Mouse (Mus musculus): Measurements from ENCODE around the gene Ccnl2. TPM values are rescaled to one million over a fixed set of nuclear protein-coding genes. Genes with fewer than 3 reads are reported as not detected.

The Ccnl2 gene
- polyA plus RNA-seq (2015; fragmentation: Illumina TruSeq; extraction: RNeasy Lipid Tissue Mini Kit (QIAGEN cat#74804); ENCODE audit: low read depth, low replicate concordance) = 66.1 TPM

GRCm38 (mm10) chr4:155811929-155812664 is at the start of gene Ccnl2:
Gene Ccnl2 (plus strand): TSS chr4:155812489.

DNA sequence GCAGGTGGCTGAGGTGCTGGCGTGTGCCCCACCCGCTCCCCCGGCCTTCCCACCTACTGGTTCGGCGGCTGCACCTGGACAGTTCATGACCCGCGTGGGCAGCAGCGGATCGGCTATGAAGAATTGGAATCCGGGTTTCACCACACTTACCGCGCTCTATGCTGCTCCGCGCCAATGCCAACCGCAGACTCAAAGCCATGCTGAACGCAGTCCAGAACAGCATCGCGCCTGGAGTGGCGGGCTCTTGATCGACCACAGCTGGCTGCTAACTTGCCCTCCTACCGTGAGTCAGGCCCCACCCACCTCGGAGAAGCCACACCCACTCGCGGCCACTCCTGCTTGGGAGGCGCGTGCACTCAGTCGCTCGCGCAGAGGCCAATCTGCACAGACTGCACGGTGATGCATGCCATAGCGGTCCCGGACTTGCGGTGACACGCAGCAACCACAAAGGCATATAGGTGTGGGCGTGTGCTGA is 38.0 kb upstream of the Ccnl2 start, which contains the start of gene Vwa1:
TSS of gene Vwa1 (minus strand) at position 419 of the 475 bp plus-strand sequence.

DNA sequence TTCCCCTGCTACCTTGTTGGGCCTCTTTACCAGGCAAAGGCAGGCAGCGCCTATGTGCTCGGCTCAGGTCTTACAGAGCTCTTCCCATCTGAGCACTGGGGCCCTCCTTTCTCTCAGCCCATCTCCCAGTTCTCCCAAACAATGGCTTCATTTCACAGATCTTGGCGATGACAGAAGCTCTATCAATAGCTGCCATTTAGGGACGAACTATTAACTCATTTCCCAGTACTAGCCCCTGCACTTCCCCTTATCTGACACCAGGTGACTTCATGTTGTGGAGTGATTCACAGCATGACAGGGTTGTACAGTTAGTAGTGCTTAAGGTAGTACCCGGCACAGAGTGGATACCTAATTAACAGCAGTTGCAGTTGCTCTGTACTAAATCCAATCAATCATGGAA is 26.5 kb upstream of the Ccnl2 start, which contains the start of gene Tmem88b:
TSS of gene Tmem88b (minus strand) at position 56 of the 400 bp plus-strand sequence.

DNA sequence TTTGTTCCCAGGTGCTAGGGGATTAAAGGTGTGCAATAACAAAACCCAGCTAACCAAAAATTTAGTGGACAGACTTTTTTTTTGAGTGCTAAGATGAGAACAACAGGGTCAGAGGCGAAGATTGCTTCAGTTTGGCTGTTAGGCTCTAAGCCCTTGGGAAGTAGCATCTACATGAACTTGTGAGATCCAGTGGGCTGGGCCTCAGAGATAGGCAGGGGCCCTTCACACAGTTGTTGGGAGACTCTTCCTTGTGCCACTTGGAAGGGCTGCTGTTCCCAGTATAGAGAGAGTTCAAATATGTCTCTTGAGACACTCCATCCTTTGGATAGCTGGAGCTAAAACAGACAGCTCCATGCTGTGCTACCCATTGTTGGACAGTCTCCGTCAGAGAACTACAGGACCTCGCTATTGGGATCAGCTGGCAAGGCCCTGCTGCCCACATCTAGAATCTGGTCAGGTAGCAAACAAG is 22.2 kb upstream of the Ccnl2 start, which contains the start of gene Ankrd65:
TSS of gene Ankrd65 (plus strand) at position 419 of the 469 bp plus-strand sequence.

DNA sequence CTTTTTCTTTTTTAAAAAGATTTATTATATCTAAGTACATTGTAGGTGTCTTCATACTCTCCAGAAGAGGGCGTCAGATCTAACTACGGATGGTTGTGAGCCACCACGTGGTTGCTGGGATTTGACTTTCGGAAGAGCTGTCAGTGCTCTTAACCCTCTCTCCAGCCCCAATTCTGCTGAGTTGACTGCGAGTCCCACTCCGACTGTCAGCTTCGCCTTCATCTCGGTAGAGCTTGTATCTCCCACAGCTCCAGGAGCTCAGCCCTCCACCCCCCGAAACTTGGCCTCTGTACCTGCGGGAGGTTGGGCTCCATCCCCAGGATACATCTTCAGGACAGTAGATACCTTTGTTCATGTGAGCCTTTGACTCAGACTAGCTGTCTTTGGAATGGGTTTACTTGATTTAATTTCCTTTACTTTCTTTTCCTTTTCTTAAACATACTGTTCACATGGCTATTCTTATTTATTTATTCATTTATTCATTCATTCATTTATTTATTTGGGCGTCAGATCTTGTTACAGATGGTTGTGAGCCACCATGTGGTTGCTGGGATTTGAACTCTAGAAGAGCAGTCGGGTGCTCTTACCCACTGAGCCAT is 9.4 kb upstream of the Ccnl2 start, which contains the start of gene Mrpl20:
TSS of gene Mrpl20 (plus strand) at position 138 of the 599 bp plus-strand sequence.

DNA sequence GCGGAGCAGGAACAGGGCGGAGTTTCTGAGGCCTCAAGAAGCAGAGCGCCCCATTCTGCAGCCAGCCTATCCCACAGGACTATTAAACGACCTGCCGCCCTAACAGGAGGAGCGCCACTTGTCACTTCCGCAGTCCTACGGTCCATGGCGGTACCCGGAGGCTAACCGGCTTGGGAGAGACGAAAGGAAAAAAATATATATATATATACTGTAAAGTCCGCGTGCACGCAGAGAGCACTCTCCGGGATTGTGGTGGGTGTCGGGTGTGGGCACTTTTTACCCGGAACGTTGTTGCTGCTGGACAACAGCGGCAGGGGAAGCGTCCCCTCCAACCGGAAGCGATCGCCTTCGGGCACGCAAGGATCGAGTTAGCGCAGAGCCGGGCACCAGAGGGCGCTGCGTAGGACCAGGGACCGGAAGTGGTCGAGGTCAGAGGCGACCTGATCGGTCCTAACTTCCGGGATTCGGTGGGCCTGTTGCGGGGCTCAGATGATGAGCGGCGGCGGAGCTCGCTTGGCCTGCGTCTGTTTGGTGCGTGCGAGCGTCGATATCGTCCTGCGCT is 19.0 kb downstream of the Ccnl2 start, which contains the start of gene Aurkaip1:
TSS of gene Aurkaip1 (plus strand) at position 68 of the 562 bp plus-strand sequence.

GRCm38 (mm10) chr4:155839483-155839910 is 27.2 kb downstream of the Ccnl2 start, which contains the start of gene Mxra8:
Gene Mxra8 (plus strand): TSS chr4:155839680.

DNA sequence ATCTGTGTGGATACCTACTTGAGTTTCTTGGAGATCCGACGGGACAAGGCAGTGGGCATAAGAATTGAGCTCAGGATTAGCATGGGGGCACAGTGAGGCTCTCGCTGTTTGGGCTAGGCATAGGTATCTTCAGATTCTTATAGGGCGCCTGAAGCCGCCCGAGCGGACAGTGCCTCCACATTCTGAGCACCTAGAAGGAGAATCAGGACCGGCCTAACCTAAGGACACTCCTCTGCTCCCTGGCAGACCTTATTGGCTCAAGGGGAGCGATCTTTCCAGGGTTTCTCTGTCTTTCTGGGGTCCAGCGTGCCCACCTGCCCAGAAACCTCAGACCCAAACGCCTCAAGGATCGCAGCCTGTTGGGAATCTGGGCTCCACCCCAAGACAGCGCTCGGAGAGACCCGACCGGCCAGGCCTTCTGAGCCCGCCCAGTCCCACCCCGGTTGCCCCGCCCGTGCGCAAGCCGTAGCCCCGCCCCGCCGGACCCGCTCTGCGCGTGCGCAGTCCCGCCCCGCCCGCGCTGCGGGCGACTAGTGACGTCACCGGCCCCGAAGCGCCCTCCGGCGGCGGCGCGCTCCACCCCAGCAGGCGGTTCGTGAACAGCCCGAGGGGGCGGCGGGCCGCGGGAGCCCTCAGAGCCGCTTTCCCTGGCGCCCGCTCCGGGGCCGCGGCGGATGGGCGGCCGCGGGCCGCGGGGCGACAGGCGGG is 34.7 kb downstream of the Ccnl2 start, which contains the start of gene Dvl1:
TSS of gene Dvl1 (plus strand) at position 532 of the 708 bp plus-strand sequence.

DNA sequence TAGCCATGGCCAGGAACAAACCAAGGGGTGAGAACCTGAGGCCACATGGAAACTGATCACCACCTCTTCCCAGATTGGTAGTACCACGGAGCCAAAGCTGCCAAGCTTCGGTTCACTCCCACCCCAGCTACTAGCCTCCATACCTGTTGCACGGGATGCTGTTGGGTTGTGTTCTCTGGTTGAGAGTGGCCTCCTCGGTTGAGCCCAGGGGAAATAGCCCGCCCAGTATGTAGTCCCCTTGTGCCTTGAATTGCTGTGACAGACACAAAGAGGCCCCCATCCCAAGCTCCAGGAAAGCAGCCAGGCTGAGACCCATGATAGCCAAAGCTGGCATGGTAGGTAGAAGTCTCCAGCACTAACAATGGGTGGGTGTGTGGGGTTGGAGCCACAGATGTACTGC is 50.7 kb downstream of the Ccnl2 start, which contains the start of gene Tas1r3:
TSS of gene Tas1r3 (minus strand) at position 362 of the 400 bp plus-strand sequence.

DNA sequence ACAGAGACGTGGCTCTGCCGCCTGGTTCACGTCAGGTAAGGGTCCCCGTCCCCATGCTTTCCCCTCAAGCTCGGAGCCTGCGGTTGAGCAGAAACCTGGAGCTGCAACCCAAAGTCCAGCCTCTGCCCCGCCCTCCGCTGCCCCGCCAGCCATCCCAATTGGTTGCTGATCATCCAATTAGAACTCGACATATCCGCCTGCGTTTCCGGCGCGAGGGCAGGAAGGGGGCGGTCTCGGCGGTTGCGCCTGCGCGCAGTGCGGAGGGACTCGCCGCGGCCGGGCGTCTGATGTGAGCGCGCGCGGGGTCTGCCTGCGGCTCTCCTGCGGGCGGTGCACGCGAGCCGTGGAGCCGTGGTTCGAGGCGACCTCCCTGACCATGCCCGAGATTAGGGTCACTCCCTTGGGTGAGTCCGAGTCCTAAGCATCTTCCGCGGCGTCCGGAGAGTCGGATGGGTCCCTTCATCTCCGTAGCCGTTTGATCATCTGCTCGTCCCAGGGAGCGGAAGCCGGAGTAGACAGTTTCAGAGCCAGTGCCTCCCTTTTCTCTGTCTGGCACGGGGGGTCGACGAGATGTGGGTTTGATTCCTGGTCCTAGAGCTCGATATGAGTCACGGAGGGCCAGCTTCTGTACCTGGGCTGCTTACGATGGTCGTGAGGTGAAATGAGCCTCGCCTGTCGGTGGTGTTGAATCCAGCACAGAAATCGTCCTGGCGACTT is 57.2 kb downstream of the Ccnl2 start, which contains the start of the genes Cptp and Ints11:
TSS of gene Cptp (minus strand) at position 124 of the 717 bp plus-strand sequence.
TSS of gene Ints11 (plus strand) at position 230 of the 717 bp plus-strand sequence.

Other genes starting within 250 kb of the Ccnl2 start
- gene Slc35e2, start 211.1 kb upstream of the Ccnl2 start, polyA plus RNA-seq (2015; fragmentation: Illumina TruSeq; extraction: RNeasy Lipid Tissue Mini Kit (QIAGEN cat#74804); ENCODE audit: low read depth, low replicate concordance) = 19.6 TPM
- 61.1 TPM for gene Cdk11b, start 187.6 kb upstream of the Ccnl2 start, polyA plus RNA-seq (2015; fragmentation: Illumina TruSeq; extraction: RNeasy Lipid Tissue Mini Kit (QIAGEN cat#74804); ENCODE audit: low read depth, low replicate concordance)
- not detected for gene Gm10563, start 167.1 kb upstream of the Ccnl2 start, polyA plus RNA-seq (2015; fragmentation: Illumina TruSeq; extraction: RNeasy Lipid Tissue Mini Kit (QIAGEN cat#74804); ENCODE audit: low read depth, low replicate concordance)
- gene Mmp23, start 159.1 kb upstream of the Ccnl2 start, polyA plus RNA-seq (2015; fragmentation: Illumina TruSeq; extraction: RNeasy Lipid Tissue Mini Kit (QIAGEN cat#74804); ENCODE audit: low read depth, low replicate concordance) = 2.3 TPM
- gene Mib2, start 143.3 kb upstream of the Ccnl2 start, polyA plus RNA-seq (2015; fragmentation: Illumina TruSeq; extraction: RNeasy Lipid Tissue Mini Kit (QIAGEN cat#74804); ENCODE audit: low read depth, low replicate concordance) = 74.7 TPM
- gene Fndc10, start 118.1 kb upstream of the Ccnl2 start, polyA plus RNA-seq (2015; fragmentation: Illumina TruSeq; extraction: RNeasy Lipid Tissue Mini Kit (QIAGEN cat#74804); ENCODE audit: low read depth, low replicate concordance) = 23.6 TPM
- 141 TPM for gene Ssu72, start 107.7 kb upstream of the Ccnl2 start, polyA plus RNA-seq (2015; fragmentation: Illumina TruSeq; extraction: RNeasy Lipid Tissue Mini Kit (QIAGEN cat#74804); ENCODE audit: low read depth, low replicate concordance)
- gene Tmem240, start 77.7 kb upstream of the Ccnl2 start, polyA plus RNA-seq (2015; fragmentation: Illumina TruSeq; extraction: RNeasy Lipid Tissue Mini Kit (QIAGEN cat#74804); ENCODE audit: low read depth, low replicate concordance) = 47.3 TPM
- gene Atad3a, start 51.4 kb upstream of the Ccnl2 start, polyA plus RNA-seq (2015; fragmentation: Illumina TruSeq; extraction: RNeasy Lipid Tissue Mini Kit (QIAGEN cat#74804); ENCODE audit: low read depth, low replicate concordance) = 50.0 TPM
- gene Vwa1, start 37.8 kb upstream of the Ccnl2 start, polyA plus RNA-seq (2015; fragmentation: Illumina TruSeq; extraction: RNeasy Lipid Tissue Mini Kit (QIAGEN cat#74804); ENCODE audit: low read depth, low replicate concordance) = 23.2 TPM
- 62.7 TPM for gene Tmem88b, start 26.6 kb upstream of the Ccnl2 start, polyA plus RNA-seq (2015; fragmentation: Illumina TruSeq; extraction: RNeasy Lipid Tissue Mini Kit (QIAGEN cat#74804); ENCODE audit: low read depth, low replicate concordance)
- not detected for gene Ankrd65, start 22.1 kb upstream of the Ccnl2 start, polyA plus RNA-seq (2015; fragmentation: Illumina TruSeq; extraction: RNeasy Lipid Tissue Mini Kit (QIAGEN cat#74804); ENCODE audit: low read depth, low replicate concordance)
- 214 TPM for gene Mrpl20, start 9.6 kb upstream of the Ccnl2 start, polyA plus RNA-seq (2015; fragmentation: Illumina TruSeq; extraction: RNeasy Lipid Tissue Mini Kit (QIAGEN cat#74804); ENCODE audit: low read depth, low replicate concordance)
- gene Aurkaip1, start 18.8 kb downstream of the Ccnl2 start, polyA plus RNA-seq (2015; fragmentation: Illumina TruSeq; extraction: RNeasy Lipid Tissue Mini Kit (QIAGEN cat#74804); ENCODE audit: low read depth, low replicate concordance) = 148 TPM
- gene Mxra8, start 27.2 kb downstream of the Ccnl2 start, polyA plus RNA-seq (2015; fragmentation: Illumina TruSeq; extraction: RNeasy Lipid Tissue Mini Kit (QIAGEN cat#74804); ENCODE audit: low read depth, low replicate concordance) = 6.2 TPM
- gene Dvl1, start 34.9 kb downstream of the Ccnl2 start, polyA plus RNA-seq (2015; fragmentation: Illumina TruSeq; extraction: RNeasy Lipid Tissue Mini Kit (QIAGEN cat#74804); ENCODE audit: low read depth, low replicate concordance) = 77.2 TPM
- 0.19 TPM for gene Tas1r3, start 50.9 kb downstream of the Ccnl2 start, polyA plus RNA-seq (2015; fragmentation: Illumina TruSeq; extraction: RNeasy Lipid Tissue Mini Kit (QIAGEN cat#74804); ENCODE audit: low read depth, low replicate concordance)
- gene Cptp, start 57.0 kb downstream of the Ccnl2 start, polyA plus RNA-seq (2015; fragmentation: Illumina TruSeq; extraction: RNeasy Lipid Tissue Mini Kit (QIAGEN cat#74804); ENCODE audit: low read depth, low replicate concordance) = 17.8 TPM
- gene Ints11, start 57.1 kb downstream of the Ccnl2 start, polyA plus RNA-seq (2015; fragmentation: Illumina TruSeq; extraction: RNeasy Lipid Tissue Mini Kit (QIAGEN cat#74804); ENCODE audit: low read depth, low replicate concordance) = 36.3 TPM
- 37.8 TPM for gene Pusl1, start 79.3 kb downstream of the Ccnl2 start, polyA plus RNA-seq (2015; fragmentation: Illumina TruSeq; extraction: RNeasy Lipid Tissue Mini Kit (QIAGEN cat#74804); ENCODE audit: low read depth, low replicate concordance)
- gene Acap3, start 79.3 kb downstream of the Ccnl2 start, polyA plus RNA-seq (2015; fragmentation: Illumina TruSeq; extraction: RNeasy Lipid Tissue Mini Kit (QIAGEN cat#74804); ENCODE audit: low read depth, low replicate concordance) = 74.8 TPM
- gene Ube2j2, start 131.3 kb downstream of the Ccnl2 start, polyA plus RNA-seq (2015; fragmentation: Illumina TruSeq; extraction: RNeasy Lipid Tissue Mini Kit (QIAGEN cat#74804); ENCODE audit: low read depth, low replicate concordance) = 56.7 TPM
- gene C1qtnf12, start 149.8 kb downstream of the Ccnl2 start, polyA plus RNA-seq (2015; fragmentation: Illumina TruSeq; extraction: RNeasy Lipid Tissue Mini Kit (QIAGEN cat#74804); ENCODE audit: low read depth, low replicate concordance) = 21.7 TPM
- gene B3galt6, start 180.2 kb downstream of the Ccnl2 start, polyA plus RNA-seq (2015; fragmentation: Illumina TruSeq; extraction: RNeasy Lipid Tissue Mini Kit (QIAGEN cat#74804); ENCODE audit: low read depth, low replicate concordance) = 10.9 TPM
- 237 TPM for gene Sdf4, start 180.4 kb downstream of the Ccnl2 start, polyA plus RNA-seq (2015; fragmentation: Illumina TruSeq; extraction: RNeasy Lipid Tissue Mini Kit (QIAGEN cat#74804); ENCODE audit: low read depth, low replicate concordance)
- 2.8 TPM for gene Tnfrsf4, start 201.4 kb downstream of the Ccnl2 start, polyA plus RNA-seq (2015; fragmentation: Illumina TruSeq; extraction: RNeasy Lipid Tissue Mini Kit (QIAGEN cat#74804); ENCODE audit: low read depth, low replicate concordance)
- gene Tnfrsf18, start 213.7 kb downstream of the Ccnl2 start, polyA plus RNA-seq (2015; fragmentation: Illumina TruSeq; extraction: RNeasy Lipid Tissue Mini Kit (QIAGEN cat#74804); ENCODE audit: low read depth, low replicate concordance) = not detected
- 0.48 TPM for gene Ttll10, start 246.9 kb downstream of the Ccnl2 start, polyA plus RNA-seq (2015; fragmentation: Illumina TruSeq; extraction: RNeasy Lipid Tissue Mini Kit (QIAGEN cat#74804); ENCODE audit: low read depth, low replicate concordance)

Measured in brain, adult 10 weeks (tissue).